Mouse (Mus musculus): ENCODE results near the gene Usp22. TPM values are rescaled to one million over a fixed set of nuclear protein-coding genes. Genes with fewer than 3 reads are reported as not detected.
"Not testable (repeated sequence)": the region's sequence is repeated elsewhere in the genome, so short reads cannot be mapped to it uniquely, and the experiment has no call there.

Usp22 gene
- total RNA-seq, 1 experiment from 2014 or later, result 97.9 TPM

GRCm38 (mm10) chr11:61196616-61197353, 21.9 kb upstream of the Usp22 start:
- ATAC-seq (replicated peaks in 1 of 2; ENCODE audit: insufficient read depth in 1 of 2, low FRiP score in 2 of 2, low TSS enrichment in 1 of 2, low read depth in 1 of 2, poor library complexity in 2 of 2, severe bottlenecking in 2 of 2), result no peak

GRCm38 (mm10) chr11:61193392-61193791, 18.5 kb upstream of the Usp22 start:
- ATAC-seq (replicated peaks in 1 of 2; ENCODE audit: insufficient read depth in 1 of 2, low FRiP score in 2 of 2, low TSS enrichment in 1 of 2, low read depth in 1 of 2, poor library complexity in 2 of 2, severe bottlenecking in 2 of 2), result peak; percentile 80 to 91

GRCm38 (mm10) chr11:61192779-61193178, 17.9 kb upstream of the Usp22 start:
- no peak for ATAC-seq (replicated peaks in 1 of 2; ENCODE audit: insufficient read depth in 1 of 2, low FRiP score in 2 of 2, low TSS enrichment in 1 of 2, low read depth in 1 of 2, poor library complexity in 2 of 2, severe bottlenecking in 2 of 2)

- ATAC-seq (replicated peaks in 1 of 2; ENCODE audit: insufficient read depth in 1 of 2, low FRiP score in 2 of 2, low TSS enrichment in 1 of 2, low read depth in 1 of 2, poor library complexity in 2 of 2, severe bottlenecking in 2 of 2), result not testable (repeated sequence)
Measured at GRCm38 (mm10) chr11:61192123-61192522, 17.3 kb upstream of the Usp22 start.

- ATAC-seq (replicated peaks in 1 of 2; ENCODE audit: insufficient read depth in 1 of 2, low FRiP score in 2 of 2, low TSS enrichment in 1 of 2, low read depth in 1 of 2, poor library complexity in 2 of 2, severe bottlenecking in 2 of 2), result no peak
Measured at GRCm38 (mm10) chr11:61190776-61191175, 15.9 kb upstream of the Usp22 start.

DNA sequence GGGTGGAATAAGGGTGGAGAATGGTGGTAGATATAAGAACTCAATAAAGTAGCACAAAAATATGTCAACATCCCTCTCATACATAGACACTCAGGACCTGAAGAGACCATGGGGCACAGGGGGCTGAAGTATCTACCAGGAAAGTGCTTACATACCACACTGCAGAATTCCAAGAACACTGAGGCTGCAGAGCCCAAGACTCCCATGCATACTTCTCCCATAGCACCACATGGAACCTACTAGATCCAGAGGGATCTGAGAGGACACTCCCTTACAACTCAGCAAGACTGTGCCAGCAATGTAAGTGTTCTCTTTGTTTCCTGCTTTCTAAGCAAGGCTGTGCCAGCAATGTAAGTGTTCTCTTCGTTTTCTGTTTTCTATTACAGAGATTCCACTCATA, 9.0 kb upstream of the Usp22 start:
- ATAC-seq (replicated peaks in 1 of 2; ENCODE audit: insufficient read depth in 1 of 2, low FRiP score in 2 of 2, low TSS enrichment in 1 of 2, low read depth in 1 of 2, poor library complexity in 2 of 2, severe bottlenecking in 2 of 2), result no peak

DNA sequence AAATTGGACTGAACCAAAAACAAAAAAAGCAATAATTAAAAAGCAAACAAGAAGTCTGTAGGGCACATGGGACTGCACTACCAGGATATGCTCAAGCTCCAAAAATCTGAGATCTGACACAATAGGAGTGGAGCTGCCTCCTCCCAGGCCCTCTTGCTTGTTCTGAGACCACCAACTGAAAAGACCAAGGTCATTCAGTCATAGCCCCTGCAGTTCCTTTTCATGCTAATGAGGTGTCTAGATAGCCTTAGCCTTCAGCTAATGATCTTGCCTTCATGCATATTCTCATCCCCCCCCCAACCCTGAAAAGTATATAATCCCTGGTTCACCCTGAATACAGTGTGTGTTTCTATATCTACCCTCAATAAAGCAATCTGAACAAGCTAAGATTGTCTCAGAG, 6.8 kb upstream of the Usp22 start:
- no peak for ATAC-seq (replicated peaks in 1 of 2; ENCODE audit: insufficient read depth in 1 of 2, low FRiP score in 2 of 2, low TSS enrichment in 1 of 2, low read depth in 1 of 2, poor library complexity in 2 of 2, severe bottlenecking in 2 of 2)

DNA sequence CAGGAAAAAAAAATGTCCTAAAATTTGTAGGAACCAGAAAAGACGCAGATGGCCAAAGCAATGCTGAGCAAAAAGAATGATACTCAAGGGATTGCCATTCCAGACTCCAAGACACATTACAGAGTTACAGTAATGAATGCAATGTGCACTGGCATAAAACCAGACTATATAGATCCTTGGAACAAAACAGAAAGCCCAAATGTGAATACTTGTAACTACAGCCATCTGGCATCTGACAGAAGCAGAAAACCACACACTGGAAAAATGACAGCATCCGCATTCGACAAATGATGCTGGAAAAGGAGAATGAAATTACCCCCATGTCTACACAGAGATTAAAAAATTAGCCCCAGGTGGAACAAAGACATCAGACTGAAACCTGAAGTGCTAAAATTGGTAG, 5.5 kb upstream of the Usp22 start:
- no peak for ATAC-seq (replicated peaks in 1 of 2; ENCODE audit: insufficient read depth in 1 of 2, low FRiP score in 2 of 2, low TSS enrichment in 1 of 2, low read depth in 1 of 2, poor library complexity in 2 of 2, severe bottlenecking in 2 of 2)

DNA sequence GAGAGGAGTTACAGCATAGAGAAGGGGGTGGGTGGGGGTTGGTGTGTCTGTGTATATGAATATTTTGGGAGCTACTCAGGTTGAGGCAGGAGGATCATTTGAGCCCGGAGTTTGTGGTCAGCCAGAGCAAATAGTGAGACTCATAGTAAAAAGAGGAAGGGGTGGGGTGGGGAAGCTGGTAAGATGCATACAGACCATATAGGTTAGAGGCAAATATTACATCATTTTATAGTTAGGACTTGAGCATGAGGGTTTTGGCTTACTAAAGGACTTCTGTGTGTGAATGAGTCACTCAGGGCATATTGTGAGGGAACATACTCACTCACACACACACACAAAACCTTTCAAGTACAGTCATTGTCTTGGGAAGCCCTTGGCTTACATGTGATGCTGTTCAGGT, 1.5 kb upstream of the Usp22 start:
- ATAC-seq (replicated peaks in 1 of 2; ENCODE audit: insufficient read depth in 1 of 2, low FRiP score in 2 of 2, low TSS enrichment in 1 of 2, low read depth in 1 of 2, poor library complexity in 2 of 2, severe bottlenecking in 2 of 2), result no peak

- no peak for ATAC-seq (replicated peaks in 1 of 2; ENCODE audit: insufficient read depth in 1 of 2, low FRiP score in 2 of 2, low TSS enrichment in 1 of 2, low read depth in 1 of 2, poor library complexity in 2 of 2, severe bottlenecking in 2 of 2)
Measured at GRCm38 (mm10) chr11:61175778-61176177, 923 bp upstream of the Usp22 start.

GRCm38 (mm10) chr11:61174291-61174820, 499 bp downstream of the Usp22 start:
- peak in 1 of 2 experiments; percentile 22; a peak in 1 of 4 replicates for ATAC-seq (replicated peaks in 1 of 2; ENCODE audit: insufficient read depth in 1 of 2, low FRiP score in 2 of 2, low TSS enrichment in 1 of 2, low read depth in 1 of 2, poor library complexity in 2 of 2, severe bottlenecking in 2 of 2)

GRCm38 (mm10) chr11:61173477-61173876, 1.4 kb downstream of the Usp22 start:
- not testable (repeated sequence) for ATAC-seq (replicated peaks in 1 of 2; ENCODE audit: insufficient read depth in 1 of 2, low FRiP score in 2 of 2, low TSS enrichment in 1 of 2, low read depth in 1 of 2, poor library complexity in 2 of 2, severe bottlenecking in 2 of 2)

- no peak for ATAC-seq (replicated peaks in 1 of 2; ENCODE audit: insufficient read depth in 1 of 2, low FRiP score in 2 of 2, low TSS enrichment in 1 of 2, low read depth in 1 of 2, poor library complexity in 2 of 2, severe bottlenecking in 2 of 2)
Measured at GRCm38 (mm10) chr11:61170184-61170583, 4.7 kb downstream of the Usp22 start.

DNA sequence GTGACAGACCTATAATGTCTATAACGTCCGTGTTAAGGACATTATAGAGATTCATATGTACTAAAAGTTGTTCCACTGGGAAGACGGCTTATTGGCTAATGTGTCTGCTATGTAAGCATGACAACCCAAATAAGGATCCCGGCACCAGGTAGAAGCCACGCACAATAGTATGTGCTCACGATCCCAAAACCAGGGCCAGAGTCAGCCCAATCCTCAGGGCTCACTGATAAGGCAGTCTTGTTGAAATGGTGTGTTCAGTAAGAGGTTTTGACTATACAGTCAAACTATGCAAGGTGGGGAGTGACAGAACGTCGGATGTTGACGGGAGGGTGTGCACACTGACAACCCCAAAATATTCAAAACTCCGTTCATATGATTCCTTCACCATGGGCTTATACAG, 10.0 kb downstream of the Usp22 start:
- no peak for ATAC-seq (replicated peaks in 1 of 2; ENCODE audit: insufficient read depth in 1 of 2, low FRiP score in 2 of 2, low TSS enrichment in 1 of 2, low read depth in 1 of 2, poor library complexity in 2 of 2, severe bottlenecking in 2 of 2)

GRCm38 (mm10) chr11:61164366-61164765, 10.5 kb downstream of the Usp22 start:
- no peak for ATAC-seq (replicated peaks in 1 of 2; ENCODE audit: insufficient read depth in 1 of 2, low FRiP score in 2 of 2, low TSS enrichment in 1 of 2, low read depth in 1 of 2, poor library complexity in 2 of 2, severe bottlenecking in 2 of 2)

- ATAC-seq (replicated peaks in 1 of 2; ENCODE audit: insufficient read depth in 1 of 2, low FRiP score in 2 of 2, low TSS enrichment in 1 of 2, low read depth in 1 of 2, poor library complexity in 2 of 2, severe bottlenecking in 2 of 2), result no peak
Measured at GRCm38 (mm10) chr11:61163341-61163740, 11.5 kb downstream of the Usp22 start.

DNA sequence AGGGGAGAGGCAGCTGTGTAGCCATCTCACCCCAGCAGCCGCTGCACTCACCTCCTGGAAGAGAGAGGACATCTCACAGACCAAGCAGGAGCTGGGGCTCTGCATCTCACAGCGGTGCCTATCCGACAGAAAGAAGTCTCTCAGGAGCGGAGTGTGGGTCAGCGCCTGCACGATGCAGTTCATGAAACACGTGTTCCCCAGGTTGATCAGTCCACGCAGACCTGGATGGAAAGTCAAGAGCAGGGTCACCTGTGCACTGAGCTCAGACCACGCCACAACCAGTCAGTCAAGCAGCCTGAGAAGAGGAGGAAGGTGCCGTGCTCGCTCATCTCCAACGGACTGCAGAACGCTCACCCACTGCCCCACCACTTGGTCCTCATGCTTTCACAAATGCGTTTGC, 12.1 kb downstream of the Usp22 start:
- ATAC-seq (replicated peaks in 1 of 2; ENCODE audit: insufficient read depth in 1 of 2, low FRiP score in 2 of 2, low TSS enrichment in 1 of 2, low read depth in 1 of 2, poor library complexity in 2 of 2, severe bottlenecking in 2 of 2), result no peak

DNA sequence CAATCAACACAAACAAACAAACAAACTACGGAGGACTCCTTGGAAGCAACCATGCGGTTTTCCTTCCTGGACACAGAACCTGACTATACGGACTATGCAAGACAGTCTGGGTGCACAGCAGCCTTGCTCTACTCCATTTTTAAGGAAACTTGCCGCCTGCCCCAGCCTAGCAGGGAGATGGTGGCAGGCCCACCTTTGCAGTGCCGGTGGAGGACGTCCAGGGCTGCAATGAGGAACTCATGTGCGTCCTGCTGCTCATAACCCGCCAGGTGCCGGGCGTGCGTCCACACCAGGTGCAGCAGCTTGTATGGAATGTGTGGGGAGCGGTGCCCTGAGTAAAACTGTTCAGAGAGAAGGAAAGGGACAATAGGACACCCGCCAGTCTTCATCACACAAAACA, 13.7 kb downstream of the Usp22 start:
- ATAC-seq (replicated peaks in 1 of 2; ENCODE audit: insufficient read depth in 1 of 2, low FRiP score in 2 of 2, low TSS enrichment in 1 of 2, low read depth in 1 of 2, poor library complexity in 2 of 2, severe bottlenecking in 2 of 2), result no peak

Data from hematopoietic stem cell, adult 5-6 weeks (primary cell).